Mouse (Mus musculus) heart, postnatal 36 days (tissue): ENCODE results near the gene Snx33. TPM values are rescaled to one million over a fixed set of nuclear protein-coding genes. Genes with fewer than 3 reads are reported as not detected.

Source experiments
- DNase-seq, 2 experiments: peaks; one replicate each; pipeline ENCODE4 v3.0.0; 2021 to 2022
- intact Hi-C: fragments of 180-260 bp; cut with DNase I; formaldehyde crosslinking; loops from one replicate; pipeline ENCODE4 v1.15.1; 2025
- total RNA-seq, 2 experiments: library from RNA; stranded (reverse); gene quantifications; 2 replicates each; pipeline ENCODE4 v1.2.3; 2021

Snx33 gene
- total RNA-seq, 2 experiments from 2014 or later = 10.0 to 11.1 TPM

- intact Hi-C loops = no loop called here
- peak in 1 of 2 experiments; percentile 34 for DNase-seq
These were observed 59.9 kb downstream of the Snx33 start for GRCm38 (mm10) chr9:56868292-56868691.

Other genes with a start within 250 kb of the Snx33 start
- gene Lingo1, start 131.9 kb downstream of the Snx33 start, total RNA-seq = 1 to 10 TPM in 1 of 2 experiments, under 1 TPM in 1; 0.73 to 1.4 TPM
- gene Odf3l1, start 63.7 kb downstream of the Snx33 start, total RNA-seq = not detected
- 10 to 100 TPM; 14.7 to 16.7 TPM for gene Cspg4, start 63.3 kb downstream of the Snx33 start, total RNA-seq
- 10 to 100 TPM; 55.1 to 60.7 TPM for gene Imp3, start 9.1 kb upstream of the Snx33 start, total RNA-seq
- 1 to 10 TPM; 9.5 to 9.9 TPM for gene Snupn, start 22.5 kb upstream of the Snx33 start, total RNA-seq
- gene Ptpn9, start 66.6 kb upstream of the Snx33 start, total RNA-seq = 1 to 10 TPM; 8.2 to 8.6 TPM
- gene Sin3a, start 143.7 kb upstream of the Snx33 start, total RNA-seq = 10 to 100 TPM; 31.6 to 40.1 TPM
- 10 to 100 TPM; 42.5 to 44.9 TPM for gene Man2c1, start 202.3 kb upstream of the Snx33 start, total RNA-seq
- 1 to 10 TPM; 5.5 to 6.5 TPM for gene Neil1, start 219.9 kb upstream of the Snx33 start, total RNA-seq
- gene Commd4, start 230.0 kb upstream of the Snx33 start, total RNA-seq = 10 to 100 TPM; 26.6 to 29.6 TPM